Mouse (Mus musculus) T-helper 17 cell (primary cell): ENCODE measurements at regions not wholly inside any gene's neighbourhood (a gene's known extent, or its start where the extent isn't known, plus 50 kb on each side); places are given as distances from the start of the nearest gene placed in this dataset.

Experiments used
- in situ Hi-C, 2 experiments: fragments of 300-600 bp; cut with MboI, MseI; formaldehyde crosslinking; loops; 1 replicate in 1 of 2; 2 replicates in 1 of 2; pipeline ENCODE4 v1.15.1; 2025; ENCODE audit warnings: high pct_unique_total_duplicates in 2 of 2

GRCm38 (mm10) chr6:98178005-98178404, 164.5 kb downstream of the Gm765 start:
- in situ Hi-C loops = no loop called here

GRCm38 (mm10) chr6:98149043-98149813, 193.3 kb downstream of the Gm765 start:
- in situ Hi-C loops = no loop called here

- in situ Hi-C loops = no loop called here
Measured at GRCm38 (mm10) chr6:98147855-98148254, 194.7 kb downstream of the Gm765 start.

DNA sequence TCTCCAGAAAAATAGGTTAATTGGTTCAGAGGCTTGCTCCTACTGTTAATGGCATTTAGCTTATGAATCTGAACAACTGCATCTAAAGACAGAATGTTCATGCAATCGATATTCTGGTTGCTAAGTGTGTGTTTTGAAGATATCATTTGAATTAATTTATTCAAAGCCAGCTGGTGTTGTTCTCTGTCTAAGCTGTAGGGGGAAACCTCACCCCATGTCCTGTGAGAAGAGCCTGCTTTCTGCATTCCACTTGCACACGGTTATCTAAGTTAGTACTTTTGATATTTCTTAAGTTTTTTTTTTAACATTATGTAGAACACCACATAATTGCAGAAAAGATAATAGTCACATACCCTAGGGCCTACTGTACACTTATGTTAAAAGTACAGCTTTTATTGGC, 209.6 kb downstream of the Gm765 start:
- in situ Hi-C loops = no loop called here

DNA sequence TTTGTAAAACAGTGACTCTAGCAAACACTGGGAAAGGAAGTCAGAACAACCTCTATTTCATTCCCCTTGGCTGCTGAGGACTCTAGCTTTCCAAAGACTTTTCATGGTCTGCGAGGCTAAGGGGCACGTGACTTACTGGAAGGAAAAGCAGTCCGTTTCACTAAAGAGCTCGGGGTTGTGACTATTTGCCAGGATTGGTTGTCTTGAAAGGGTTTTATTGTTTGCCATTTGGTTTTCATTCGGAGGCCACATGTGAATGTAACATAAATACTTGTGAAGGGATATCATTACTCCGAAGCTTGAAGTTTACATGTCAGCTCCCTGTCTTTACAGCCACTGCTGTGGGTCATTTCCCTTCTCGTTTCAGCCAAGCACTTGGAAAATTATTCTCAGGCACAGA, 217.1 kb downstream of the Gm765 start:
- in situ Hi-C loops = no loop called here

DNA sequence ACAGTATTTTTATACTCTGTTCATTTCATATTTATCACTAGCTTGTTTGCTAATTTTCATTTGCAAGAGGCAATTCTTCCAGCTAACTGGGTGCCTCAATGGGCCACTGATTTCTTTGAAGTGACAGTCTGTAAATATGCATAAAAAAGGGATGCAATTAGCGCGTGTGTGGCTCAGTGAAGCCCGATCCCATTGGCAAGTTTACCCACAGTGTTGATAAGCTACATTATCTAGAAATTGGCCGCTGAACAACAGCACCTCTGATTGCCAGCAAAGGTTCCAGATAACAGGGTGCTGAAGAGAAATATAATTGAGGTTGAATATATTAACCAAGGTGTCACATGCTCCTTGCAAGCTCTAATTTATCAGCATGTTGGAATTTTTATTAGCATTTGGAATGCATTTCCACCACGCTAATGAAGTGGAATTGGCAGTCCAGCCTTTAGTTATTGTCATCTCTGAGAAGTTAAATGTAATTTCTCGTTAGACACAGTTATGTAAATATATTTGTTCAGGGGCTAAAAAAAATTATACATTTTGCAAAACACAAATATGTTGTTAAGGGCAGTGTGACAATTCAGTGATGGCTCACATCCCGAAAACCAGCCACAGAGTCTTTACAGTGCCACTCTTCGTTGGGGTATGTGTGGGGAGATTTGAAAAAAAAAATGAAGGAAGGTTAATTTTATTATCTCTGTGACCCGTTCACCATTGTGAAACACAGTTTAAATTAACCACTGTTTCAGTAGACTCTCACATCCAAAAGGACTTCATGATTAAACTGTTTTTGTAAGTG, 224.0 kb downstream of the Gm765 start:
- in situ Hi-C loops = loop anchor here (25.0 kb wide), 1 partner anchor 1469 kb away; no protein-coding TSS in a partner anchor

DNA sequence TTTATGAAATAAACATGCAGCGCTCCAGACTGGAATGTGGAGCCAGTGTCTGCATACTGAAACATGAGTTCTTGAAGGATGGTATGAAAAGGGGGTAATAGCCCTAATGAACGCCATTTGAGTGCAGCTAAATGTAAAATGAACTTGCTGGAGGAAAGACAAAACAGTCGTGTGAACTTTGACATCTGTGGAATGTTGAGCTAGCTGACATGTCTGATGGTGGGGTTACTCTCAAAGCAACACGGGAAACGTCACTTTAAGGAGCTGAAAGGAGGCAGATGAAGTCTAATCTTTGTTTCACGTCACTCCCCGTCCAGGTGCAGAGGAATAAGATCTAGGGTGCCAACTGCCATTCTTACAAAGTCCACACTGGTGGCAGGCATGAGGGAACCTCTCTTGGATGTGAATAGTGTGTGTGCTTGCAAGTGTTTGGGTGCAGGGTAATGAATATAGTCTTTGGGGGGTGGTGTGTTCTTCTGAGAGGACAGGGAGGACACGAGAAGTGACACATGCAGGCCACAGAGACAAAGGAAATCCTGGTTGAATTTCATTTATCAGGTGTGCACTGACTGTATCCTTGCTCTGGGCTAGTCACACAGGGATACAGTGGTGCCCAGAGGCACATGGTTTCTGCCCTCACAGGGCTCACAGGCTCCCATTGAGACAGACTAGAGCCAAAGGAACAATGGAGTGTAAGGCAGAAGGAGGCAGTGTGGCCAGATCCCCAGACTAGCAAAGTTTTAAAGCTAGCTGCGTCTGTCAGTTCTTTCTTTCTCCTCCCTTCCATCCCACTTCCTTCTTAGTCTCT, 228.0 kb downstream of the Gm765 start:
- in situ Hi-C loops = loop anchor here (25.0 kb wide), 1 partner anchor 1473 kb away; no protein-coding TSS in a partner anchor

GRCm38 (mm10) chr6:98113708-98114107, 228.8 kb downstream of the Gm765 start:
- in situ Hi-C loops = loop anchor here (25.0 kb wide), 1 partner anchor 1474 kb away; no protein-coding TSS in a partner anchor

- in situ Hi-C loops = loop anchor here (25.0 kb wide), 1 partner anchor 1475 kb away; no protein-coding TSS in a partner anchor
Measured at GRCm38 (mm10) chr6:98112495-98113115, 229.9 kb downstream of the Gm765 start.

DNA sequence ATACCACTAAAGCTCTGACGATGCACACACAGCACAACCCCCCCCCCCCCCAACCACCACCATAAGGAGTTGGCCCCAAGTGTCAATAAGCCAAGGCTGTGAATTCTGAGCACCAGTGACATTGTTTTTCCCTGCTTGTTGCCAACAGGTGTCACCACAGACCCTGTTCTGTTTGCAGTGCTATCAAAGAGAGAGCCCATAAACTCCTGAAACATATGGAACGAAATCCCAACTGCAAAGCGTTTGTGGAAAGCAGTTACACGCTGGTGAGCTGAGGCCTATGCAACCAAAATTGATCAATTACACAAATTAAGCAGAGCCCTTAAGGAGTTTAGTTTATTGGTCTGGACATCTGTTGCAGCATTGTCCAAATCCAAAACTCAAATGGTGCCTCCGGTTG, 235.4 kb downstream of the Gm765 start:
- in situ Hi-C loops = loop anchor here (5.0 to 25.0 kb wide), 2 partner anchors 275 to 1480 kb away; no protein-coding TSS in a partner anchor

DNA sequence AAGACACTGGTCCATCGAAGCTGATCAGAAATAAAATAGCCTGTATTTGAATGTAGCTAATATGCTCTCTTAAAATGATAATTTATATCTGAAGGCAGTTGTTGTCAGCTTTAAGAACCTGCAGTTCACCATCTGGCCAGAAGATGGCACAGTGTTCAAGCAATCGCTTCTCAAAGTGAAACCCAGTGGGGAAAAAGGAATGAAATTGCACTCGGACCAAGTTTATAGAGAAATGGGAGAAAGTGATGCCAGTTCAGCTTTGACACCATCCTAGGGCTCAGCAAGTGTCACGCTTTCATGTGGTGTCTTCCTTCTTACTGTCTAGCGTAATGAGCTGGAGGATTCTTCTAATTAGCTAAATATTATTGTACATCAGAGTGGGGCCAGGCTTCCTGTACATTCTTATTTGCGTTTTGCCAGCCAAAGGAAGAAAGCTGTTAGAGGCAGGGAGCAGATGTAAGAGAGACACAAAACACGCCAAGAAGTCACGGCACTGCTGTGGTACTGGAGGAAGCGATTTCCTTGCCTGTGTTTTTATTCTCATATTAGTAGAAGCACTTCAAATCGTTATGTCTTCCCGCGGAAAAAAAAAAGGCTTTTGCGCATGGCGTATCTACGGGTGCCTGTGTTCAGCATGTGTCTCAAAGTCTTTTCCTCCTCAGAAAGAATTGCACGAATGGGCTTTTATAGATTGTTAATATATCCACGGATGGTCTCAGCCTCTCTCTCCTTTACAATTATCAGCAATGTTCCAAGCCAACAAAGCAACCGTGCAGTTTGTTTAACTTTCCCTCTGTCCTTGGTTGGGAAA, 237.1 kb downstream of the Gm765 start:
- in situ Hi-C loops = loop anchor here (5.0 to 25.0 kb wide), 2 partner anchors 277 to 1482 kb away; no protein-coding TSS in a partner anchor

- in situ Hi-C loops = loop anchor here (25.0 kb wide), 1 partner anchor 1483 kb away; no protein-coding TSS in a partner anchor
Measured at GRCm38 (mm10) chr6:98104432-98104831, 238.1 kb downstream of the Gm765 start.

- in situ Hi-C loops = loop anchor here (25.0 kb wide), 1 partner anchor 1486 kb away; no protein-coding TSS in a partner anchor
Measured at GRCm38 (mm10) chr6:98101023-98101422, 241.5 kb downstream of the Gm765 start.

DNA sequence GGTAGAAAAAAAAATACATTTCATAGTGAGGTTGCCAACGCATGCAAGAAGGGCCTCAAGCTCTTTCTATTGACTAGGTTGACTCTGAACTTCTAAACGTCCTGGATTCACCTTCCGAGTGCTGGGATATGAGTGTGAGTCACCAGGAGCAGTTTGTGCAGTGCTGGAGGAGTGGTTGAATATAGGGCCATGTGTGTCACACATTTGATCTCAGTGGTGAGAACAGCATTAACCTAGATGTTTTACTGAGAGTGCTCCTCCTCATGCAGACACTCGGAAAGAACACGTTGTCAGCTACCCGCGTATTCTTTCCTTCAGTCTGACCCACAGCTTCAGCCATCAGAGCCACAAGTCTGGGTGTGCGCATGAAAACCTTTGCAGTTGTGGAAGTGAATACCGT, 243.4 kb downstream of the Gm765 start:
- in situ Hi-C loops = loop anchor here in 1 of 2 experiments (5.0 kb wide), 1 partner anchor 283 kb away; no protein-coding TSS in a partner anchor

GRCm38 (mm10) chr6:98095243-98095642, 247.3 kb downstream of the Gm765 start:
- in situ Hi-C loops = loop anchor here in 1 of 2 experiments (5.0 kb wide), 1 partner anchor 287 kb away; no protein-coding TSS in a partner anchor

- in situ Hi-C loops = no loop called here
Measured at GRCm38 (mm10) chr6:98089185-98089584, 253.4 kb downstream of the Gm765 start.

- in situ Hi-C loops = no loop called here
Measured at GRCm38 (mm10) chr6:98080076-98080475, 262.5 kb downstream of the Gm765 start.
